Mouse (Mus musculus) testis, adult 2 months (tissue): ENCODE measurements around the gene Cat.

Source experiments
- CTCF ChIP-seq: fragments of 200-500 bp; IDR thresholded peaks from 2 replicates; pipeline ENCODE4 v1.5.1; 2012; ENCODE audit warnings: low read depth, mild to moderate bottlenecking, inconsistent platforms, low read length, moderate library complexity; ENCODE audit not compliant: control insufficient read depth, insufficient read depth, insufficient replicate concordance
- POLR2A ChIP-seq: fragments of 200-500 bp; IDR thresholded peaks from 2 replicates; pipeline ENCODE4 v1.6.1; 2012; ENCODE audit warnings: low read depth, mild to moderate bottlenecking, inconsistent platforms, low read length, moderate library complexity; ENCODE audit not compliant: control insufficient read depth

DNA sequence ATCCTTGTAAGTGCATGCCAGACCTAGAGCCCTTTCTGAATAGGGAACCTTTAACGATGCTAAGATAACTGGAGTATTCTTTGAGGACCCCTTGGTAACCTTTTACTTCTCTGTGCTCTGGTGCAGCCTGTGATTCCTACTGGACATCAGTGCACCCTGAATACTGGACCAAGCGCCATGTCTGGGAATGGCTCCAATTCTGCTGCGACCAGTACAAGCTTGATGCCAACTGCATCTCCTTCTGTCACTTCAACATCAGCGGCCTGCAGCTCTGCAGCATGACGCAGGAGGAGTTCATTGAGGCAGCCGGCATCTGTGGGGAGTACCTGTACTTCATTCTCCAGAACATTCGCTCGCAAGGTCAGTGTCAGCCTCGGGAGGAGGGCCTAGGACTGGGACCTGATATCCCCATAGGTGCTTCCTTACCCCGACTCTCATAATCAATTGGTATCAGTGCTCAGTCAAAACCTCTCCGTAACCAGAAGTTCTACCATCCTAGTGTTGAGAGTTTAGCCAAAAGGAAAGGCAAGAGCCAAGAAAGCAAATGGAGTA, 45.8 kb downstream of the Cat start:
- TF ChIP-seq CTCF = no peak
- TF ChIP-seq POLR2A = no peak
